Mouse (Mus musculus) MN1 (cell line): ENCODE data around the gene Nrap.

Source experiments
- DNase-seq: peaks from one replicate; pipeline ENCODE4 v3.0.0-alpha.2; 2016; ENCODE audit warnings: low spot score

Gene Nrap

GRCm38 (mm10) chr19:56396669-56397621 is 7.1 kb upstream of the Nrap start, which contains the start of gene Casp7:
TSS of gene Casp7 (plus strand) at chr19:56397129.
- peak; percentile 75 for DNase-seq

GRCm38 (mm10) chr19:56396227-56396626 is 6.4 kb upstream of the Nrap start:
- DNase-seq = no peak

GRCm38 (mm10) chr19:56395183-56395935 is 5.5 kb upstream of the Nrap start:
- DNase-seq = no peak

GRCm38 (mm10) chr19:56393311-56393866 is 3.6 kb upstream of the Nrap start:
- no peak for DNase-seq

GRCm38 (mm10) chr19:56391307-56392046 is 1.6 kb upstream of the Nrap start:
- DNase-seq = no peak

GRCm38 (mm10) chr19:56389176-56389575 is 661 bp downstream of the Nrap start:
- no peak for DNase-seq

GRCm38 (mm10) chr19:56387726-56388302 is 2.0 kb downstream of the Nrap start:
- no peak for DNase-seq

GRCm38 (mm10) chr19:56386095-56386494 is 3.7 kb downstream of the Nrap start:
- no peak for DNase-seq

- DNase-seq = no peak
These were observed 4.3 kb downstream of the Nrap start for GRCm38 (mm10) chr19:56385546-56385945.

- no peak for DNase-seq
These were observed 8.4 kb downstream of the Nrap start for GRCm38 (mm10) chr19:56381407-56381806.

GRCm38 (mm10) chr19:56380341-56380740 is 9.5 kb downstream of the Nrap start:
- DNase-seq = no peak

- no peak for DNase-seq
These were observed 11.2 kb downstream of the Nrap start for GRCm38 (mm10) chr19:56378554-56379172.

- no peak for DNase-seq
These were observed 11.8 kb downstream of the Nrap start for GRCm38 (mm10) chr19:56378007-56378406.

GRCm38 (mm10) chr19:56374011-56374410 is 15.8 kb downstream of the Nrap start:
- no peak for DNase-seq

GRCm38 (mm10) chr19:56373246-56373645 is 16.6 kb downstream of the Nrap start:
- DNase-seq = no peak

GRCm38 (mm10) chr19:56372226-56372625 is 17.6 kb downstream of the Nrap start:
- DNase-seq = no peak

GRCm38 (mm10) chr19:56370389-56371150 is 19.3 kb downstream of the Nrap start:
- DNase-seq = no peak

- no peak for DNase-seq
These were observed 20.9 kb downstream of the Nrap start for GRCm38 (mm10) chr19:56368912-56369311.

GRCm38 (mm10) chr19:56367778-56368177 is 22.1 kb downstream of the Nrap start:
- DNase-seq = no peak

- no peak for DNase-seq
These were observed 23.2 kb downstream of the Nrap start for GRCm38 (mm10) chr19:56366625-56367024.
